Mouse (Mus musculus): ENCODE measurements around the gene Slc12a7.

- no peak for TF ChIP-seq CTCF (IDR thresholded peaks at IDR 0.05; ENCODE audit: low read depth)
- TF ChIP-seq EP300 (IDR thresholded peaks at IDR 0.05; ENCODE audit: low read depth): no peak
These were observed 35.4 kb downstream of the Slc12a7 start for GRCm38 (mm10) chr13:73768311-73768710.
